Mouse (Mus musculus): ENCODE data around the gene Ppm1h.

DNA sequence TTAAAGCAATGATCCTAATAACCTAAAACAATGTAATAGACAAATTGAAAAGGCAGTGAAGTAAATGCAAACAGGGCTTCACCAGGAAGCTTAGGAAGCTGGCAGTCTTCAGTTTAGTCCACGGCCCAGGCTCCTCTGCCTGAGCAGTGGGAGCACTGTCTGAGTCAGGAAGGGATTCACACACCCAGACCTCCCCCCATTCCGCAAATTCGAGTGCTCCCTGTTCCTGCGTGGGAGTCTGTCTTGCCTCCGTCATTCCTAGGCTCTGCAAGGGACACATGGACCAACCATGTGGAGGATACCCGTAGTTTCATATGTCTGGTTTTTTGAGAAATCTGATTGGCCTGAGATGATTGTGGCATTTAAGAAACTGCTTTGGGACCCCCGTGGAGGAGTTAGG, 67.6 kb downstream of the Ppm1h start:
- TF ChIP-seq CTCF (IDR thresholded peaks at IDR 0.05) (no peak), EP300 (IDR thresholded peaks at IDR 0.05) (no peak)

All from lung, postnatal 0 days (tissue).